Mouse (Mus musculus) spleen, adult 2 months (tissue): Measurements from ENCODE around the gene Ano7.

Source experiments
- CTCF ChIP-seq: fragments of 200-500 bp; IDR thresholded peaks from 2 replicates; pipeline ENCODE4 v1.5.1; 2011; ENCODE audit warnings: mild to moderate bottlenecking, inconsistent platforms; ENCODE audit not compliant: insufficient read depth, insufficient read length, insufficient replicate concordance; ENCODE audit errors: extremely low read depth
- POLR2A ChIP-seq: fragments of 200-500 bp; IDR thresholded peaks from 2 replicates; pipeline ENCODE4 v1.6.1; 2011; ENCODE audit warnings: low read depth, low read length, inconsistent platforms

DNA sequence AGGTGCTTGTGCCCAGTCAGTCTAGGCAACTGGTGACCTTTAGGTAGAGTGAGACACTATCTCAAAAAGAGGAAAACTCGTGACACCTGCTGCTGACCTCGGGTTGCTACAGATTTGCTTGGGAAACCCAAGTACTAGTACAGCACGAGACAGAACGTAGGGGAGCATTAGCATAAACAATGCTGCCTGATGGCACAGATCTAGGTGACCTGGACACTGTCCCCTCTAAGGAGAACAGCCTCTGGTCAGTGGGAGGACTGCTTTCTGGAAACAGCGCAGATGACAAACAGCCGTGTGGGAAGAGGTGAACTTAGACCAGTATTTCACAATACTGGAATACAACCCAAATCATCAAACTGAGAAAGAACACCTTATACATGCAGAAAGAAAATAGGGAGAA is 58.4 kb downstream of the Ano7 start:
- no peak for TF ChIP-seq CTCF
- TF ChIP-seq POLR2A = no peak
